Mouse (Mus musculus): ENCODE data around the gene Eml4.

The Eml4 gene

DNA sequence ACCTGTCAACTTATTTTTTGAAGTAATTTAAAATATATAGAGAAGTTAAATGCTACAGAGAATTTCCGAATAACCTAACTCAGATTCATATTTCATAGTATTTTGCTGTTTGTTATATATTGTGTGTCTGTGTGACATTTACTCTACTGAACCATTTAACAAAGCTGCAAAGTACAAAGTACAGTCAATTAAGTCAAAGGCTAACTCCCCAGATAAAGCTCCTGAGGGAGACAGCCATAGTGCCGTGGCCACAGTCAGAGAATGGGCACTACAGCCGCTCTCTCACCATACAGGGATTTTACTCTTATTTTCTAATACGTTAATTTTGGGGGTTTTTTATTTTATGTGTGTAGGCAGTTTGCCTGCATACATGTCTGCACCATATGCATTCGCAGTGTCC, 32.0 kb downstream of the Eml4 start:
- DNase-seq (ENCODE audit: low spot score) = no peak

DNA sequence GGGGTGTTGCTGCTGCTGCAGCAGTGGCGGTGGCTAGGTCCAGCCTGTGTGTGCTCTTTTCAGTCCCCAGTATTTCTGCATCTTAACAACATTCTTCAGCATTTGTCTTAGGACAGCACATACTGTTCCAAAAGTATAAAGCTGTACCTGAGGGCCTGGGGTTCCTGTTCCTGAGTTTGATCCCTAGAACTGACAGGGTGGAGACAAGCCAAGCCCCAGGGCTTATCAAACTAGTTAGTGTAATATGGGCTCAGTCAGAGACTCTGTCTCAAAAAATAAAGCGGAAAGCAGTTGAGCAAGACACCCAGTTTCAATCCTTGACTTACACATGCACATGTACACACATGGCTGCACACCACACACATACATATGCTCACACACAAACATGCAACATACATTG, 34.2 kb downstream of the Eml4 start:
- DNase-seq (ENCODE audit: low spot score) = no peak

GRCm38 (mm10) chr17:83387161-83387560, 36.4 kb downstream of the Eml4 start:
- DNase-seq (ENCODE audit: low spot score) = no peak

- DNase-seq (ENCODE audit: low spot score) = no peak
Measured at GRCm38 (mm10) chr17:83394013-83394412, 43.3 kb downstream of the Eml4 start.

DNA sequence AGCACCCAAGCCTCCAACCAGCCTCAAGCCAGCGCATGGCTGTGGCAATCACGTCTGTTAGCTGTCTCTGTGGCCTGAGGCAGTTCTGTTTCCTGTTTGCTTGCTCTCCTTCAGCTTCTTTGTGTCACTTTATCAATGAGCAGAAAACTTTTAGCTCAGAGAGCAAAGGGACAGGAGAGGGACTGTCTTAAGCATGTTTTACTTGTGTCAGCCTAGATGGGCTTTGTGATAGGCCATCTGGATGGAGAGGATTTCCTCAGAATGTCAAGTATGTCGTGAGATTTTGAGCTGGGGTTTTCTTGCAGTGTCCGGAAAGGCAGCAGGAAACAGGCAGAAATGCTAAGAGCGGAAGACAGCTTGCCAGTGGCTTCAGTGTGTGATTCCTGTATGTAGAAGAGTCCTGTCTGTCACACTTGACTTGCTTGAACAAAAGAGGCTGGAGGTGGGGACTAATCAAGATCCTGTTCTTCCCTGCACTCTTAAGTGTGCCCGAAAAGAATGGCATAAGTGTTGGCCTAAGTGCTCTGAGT, 46.9 kb downstream of the Eml4 start:
- DNase-seq (ENCODE audit: low spot score) = no peak

DNA sequence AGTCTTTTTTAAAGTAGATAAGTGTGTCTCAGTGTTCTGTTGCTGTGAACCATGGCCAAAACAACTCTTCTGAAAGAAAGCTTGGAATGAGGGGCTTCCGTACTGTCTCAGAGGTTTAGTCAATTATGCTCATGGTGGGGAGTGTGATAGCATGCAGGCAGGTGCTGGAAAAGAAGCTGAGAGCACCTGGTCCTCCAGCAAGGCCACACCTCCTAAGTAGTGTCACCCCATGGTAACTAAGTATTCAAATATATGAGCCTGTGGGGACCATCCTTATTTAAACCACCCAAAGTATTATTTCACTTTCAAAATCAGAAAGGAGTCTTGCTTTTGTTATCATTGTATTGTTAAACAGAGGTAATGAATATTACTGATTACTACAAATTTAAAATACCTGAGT, 48.0 kb downstream of the Eml4 start:
- DNase-seq (ENCODE audit: low spot score) = no peak

DNA sequence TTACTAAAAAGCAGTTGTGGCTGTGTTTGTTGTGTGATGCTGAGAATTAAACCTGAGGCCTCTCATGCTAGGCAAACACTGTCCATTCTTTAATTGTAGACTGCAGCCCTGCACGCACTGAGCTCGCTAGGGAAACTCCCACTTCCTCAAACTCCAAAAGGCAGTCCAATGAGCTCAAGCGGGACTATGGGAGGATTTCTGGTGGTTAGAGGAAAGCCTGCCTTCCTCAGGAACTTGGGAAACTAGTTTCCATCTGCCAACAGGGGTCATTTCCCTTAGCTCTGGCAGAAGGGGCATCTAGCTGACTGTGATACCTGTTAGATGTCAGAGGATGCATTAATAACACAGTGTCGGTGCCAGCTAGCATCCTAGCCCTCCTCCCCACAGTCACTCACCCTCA, 79.9 kb downstream of the Eml4 start:
- no peak for DNase-seq (ENCODE audit: low spot score)

DNA sequence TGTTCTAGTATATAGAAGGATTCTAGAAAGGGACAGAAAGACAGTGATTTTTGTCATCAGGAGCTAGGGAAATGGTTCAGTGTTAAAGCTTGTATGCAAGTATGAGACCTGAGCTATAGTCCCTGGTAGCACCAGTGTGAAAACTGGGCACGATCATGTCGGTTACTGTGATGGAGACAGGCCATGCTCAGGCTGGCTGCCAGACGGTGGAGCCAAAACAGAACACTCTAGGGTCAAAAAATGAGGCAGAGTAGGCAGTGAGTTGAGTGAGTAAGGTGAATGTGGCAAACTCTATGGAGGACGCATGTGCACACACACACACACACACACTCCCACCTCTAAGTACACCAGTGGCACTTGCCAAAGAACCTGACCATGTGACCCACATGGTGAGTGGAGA, 92.7 kb downstream of the Eml4 start:
- no peak for DNase-seq (ENCODE audit: low spot score)

DNA sequence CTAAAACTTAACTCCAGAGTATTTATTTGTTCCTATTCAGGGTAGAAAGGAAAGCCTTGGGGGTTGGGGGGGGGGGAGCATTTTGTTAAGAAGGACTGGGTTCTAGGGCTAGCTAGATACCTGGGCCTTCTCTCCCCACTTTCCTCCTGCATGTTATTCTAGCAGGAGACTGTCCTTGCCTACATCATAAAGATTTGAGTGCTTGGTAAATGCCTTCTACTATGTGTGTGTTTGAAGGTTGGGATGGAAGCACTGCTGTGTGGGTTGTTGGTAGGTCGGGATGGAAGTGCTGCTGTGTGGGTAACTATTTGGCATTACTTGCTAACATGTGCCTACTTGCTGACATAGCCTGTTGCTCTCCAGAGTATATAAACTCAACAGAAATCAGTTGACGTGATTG, 98.9 kb downstream of the Eml4 start:
- DNase-seq (ENCODE audit: low spot score) = no peak

GRCm38 (mm10) chr17:83451367-83451766, 100.6 kb downstream of the Eml4 start:
- no peak for DNase-seq (ENCODE audit: low spot score)

DNA sequence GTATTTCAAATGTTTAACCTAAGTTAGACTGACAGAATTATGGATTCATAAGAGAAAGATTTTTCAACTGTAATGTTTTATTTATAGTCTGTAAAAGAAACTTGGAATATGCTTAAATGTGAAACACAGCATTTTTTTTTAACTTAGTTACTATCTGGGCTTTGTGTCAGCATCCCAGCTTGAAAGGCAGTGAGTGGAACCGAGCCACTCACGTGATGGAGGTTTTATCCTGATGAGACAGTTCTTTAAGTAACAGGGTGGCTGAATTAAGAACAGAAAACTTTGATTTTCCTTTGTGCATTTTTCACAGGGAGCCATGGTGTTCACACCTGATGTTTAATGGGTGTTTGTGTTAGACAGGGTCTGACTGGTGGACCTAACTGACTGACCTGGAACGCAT, 101.1 kb downstream of the Eml4 start:
- DNase-seq (ENCODE audit: low spot score) = no peak

- DNase-seq (ENCODE audit: low spot score) = no peak
Measured at GRCm38 (mm10) chr17:83452451-83452850, 101.7 kb downstream of the Eml4 start.

- DNase-seq (ENCODE audit: low spot score) = no peak
Measured at GRCm38 (mm10) chr17:83453587-83453986, 102.9 kb downstream of the Eml4 start.

DNA sequence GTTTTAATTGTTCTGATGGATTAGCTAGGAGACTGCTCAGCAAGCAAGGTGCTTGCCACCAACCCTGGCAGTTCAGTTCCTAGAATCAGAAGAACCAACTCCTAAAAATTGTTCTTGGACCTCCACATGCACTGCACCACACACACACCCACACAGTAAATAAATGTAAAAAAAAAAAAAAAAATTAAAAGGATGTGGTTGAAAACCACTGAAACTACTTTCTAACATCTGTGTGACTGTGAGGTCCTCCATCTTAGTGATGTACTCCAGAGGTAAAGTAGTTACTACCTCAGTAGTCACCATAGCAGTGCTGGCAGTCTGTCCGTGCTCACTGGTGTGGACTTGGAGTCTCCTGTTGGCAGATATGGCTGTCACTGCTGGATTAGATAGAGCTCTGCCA, 106.5 kb downstream of the Eml4 start:
- DNase-seq (ENCODE audit: low spot score) = no peak

- no peak for DNase-seq (ENCODE audit: low spot score)
Measured at GRCm38 (mm10) chr17:83465969-83466368, 115.2 kb downstream of the Eml4 start.

DNA sequence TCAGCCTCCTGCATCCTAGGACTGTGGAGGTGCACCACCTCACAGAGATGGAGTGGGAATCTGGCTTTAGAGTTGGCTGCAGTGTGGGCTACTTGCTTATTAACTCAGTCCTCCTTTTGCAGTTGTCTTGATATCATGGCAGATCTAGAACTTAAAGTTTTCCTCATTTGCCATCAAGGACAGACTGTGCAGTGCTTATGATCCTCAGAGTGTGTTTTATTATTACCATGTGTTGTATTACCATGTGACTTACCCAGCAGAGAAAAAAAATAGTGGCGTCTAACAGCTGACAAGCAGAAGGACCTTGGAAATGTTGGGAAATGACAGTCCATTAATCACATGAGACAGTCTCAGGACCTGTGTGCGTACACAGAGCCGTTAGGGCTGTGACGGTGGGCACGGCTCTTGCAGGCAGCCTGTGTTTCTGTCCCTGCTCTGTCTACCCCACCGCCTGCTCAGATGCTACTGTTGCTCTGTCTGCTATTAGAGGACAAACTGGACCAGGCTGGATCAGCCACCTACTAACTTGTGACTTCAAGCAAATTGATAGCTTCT, 116.0 kb downstream of the Eml4 start:
- no peak for DNase-seq (ENCODE audit: low spot score)

- no peak for DNase-seq (ENCODE audit: low spot score)
Measured at GRCm38 (mm10) chr17:83469586-83469985, 118.9 kb downstream of the Eml4 start.

DNA sequence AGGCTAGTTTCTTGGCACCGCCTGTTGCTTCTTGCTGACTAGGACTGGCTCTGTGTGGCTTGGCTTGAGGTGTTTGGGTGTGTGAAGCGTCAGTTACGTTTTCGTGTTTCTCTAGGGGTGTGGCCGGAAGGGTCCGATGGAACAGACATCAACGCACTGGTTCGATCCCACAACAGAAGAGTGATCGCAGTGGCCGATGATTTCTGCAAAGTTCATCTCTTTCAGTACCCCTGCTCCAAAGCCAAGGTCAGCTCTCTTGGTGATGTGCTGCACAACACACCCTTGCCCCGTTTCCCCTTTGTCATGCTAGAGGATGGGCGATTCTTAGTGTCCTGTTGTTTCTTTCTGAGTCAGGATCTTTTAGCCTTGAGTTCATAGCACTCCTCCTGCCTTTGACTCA, 126.4 kb downstream of the Eml4 start:
- DNase-seq (ENCODE audit: low spot score) = no peak

- DNase-seq (ENCODE audit: low spot score) = peak; percentile 12
Measured at GRCm38 (mm10) chr17:83481551-83481950, 130.8 kb downstream of the Eml4 start.

DNA sequence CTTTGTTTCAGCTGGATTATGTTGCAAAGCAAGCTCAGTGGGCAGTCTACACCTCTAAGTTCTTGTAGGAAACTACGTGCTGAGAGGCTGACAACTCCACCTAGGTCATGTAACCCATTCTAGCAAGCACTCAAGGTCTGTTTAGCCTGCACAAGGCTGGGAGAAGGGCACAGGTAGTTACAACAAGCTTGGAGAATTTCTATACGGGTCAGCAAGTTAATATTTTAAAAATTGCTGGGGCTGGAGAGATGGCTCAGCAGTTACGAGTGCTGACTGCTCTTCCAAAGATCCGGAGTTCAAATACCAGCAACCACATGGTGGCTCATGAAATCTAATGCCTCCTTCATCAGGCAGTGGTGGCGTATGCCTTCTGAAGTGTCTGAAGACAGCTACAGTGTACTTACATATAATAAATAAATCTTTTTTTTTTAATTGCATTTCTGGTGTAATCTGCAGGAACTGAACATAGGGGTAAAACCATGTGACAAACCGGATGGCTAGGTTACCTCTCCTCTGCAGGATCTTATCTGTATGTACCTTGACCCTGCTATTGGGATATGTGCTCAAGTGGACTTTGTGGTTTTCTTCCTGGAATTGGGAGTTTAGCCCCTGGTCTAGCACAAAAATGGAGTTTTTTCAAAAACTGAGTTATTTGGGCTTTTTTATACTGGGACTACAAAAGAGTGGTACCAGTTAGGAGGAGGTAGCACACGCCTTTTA, 132.2 kb downstream of the Eml4 start:
- no peak for DNase-seq (ENCODE audit: low spot score)

DNA sequence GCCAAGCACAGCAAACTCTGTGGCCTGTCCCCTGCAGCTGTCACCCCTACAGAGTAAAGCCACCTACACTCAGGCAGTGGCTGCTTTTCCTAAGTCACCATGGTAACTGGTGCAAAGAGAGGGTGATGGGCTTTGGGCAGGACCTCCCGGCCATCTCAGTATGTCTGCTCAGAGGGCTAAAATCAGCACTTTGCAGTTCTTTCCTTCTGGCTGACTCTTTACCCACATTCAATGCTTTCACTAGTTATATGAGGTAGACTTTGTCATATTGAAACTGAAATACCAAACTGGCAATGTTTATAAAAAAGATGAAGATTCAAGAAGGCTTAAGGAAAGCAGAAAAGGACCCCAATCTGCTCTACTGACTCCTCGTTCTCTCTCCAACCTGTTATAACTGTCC, 133.1 kb downstream of the Eml4 start:
- no peak for DNase-seq (ENCODE audit: low spot score)

- DNase-seq (ENCODE audit: low spot score) = no peak
Measured at GRCm38 (mm10) chr17:83487762-83488161, 137.0 kb downstream of the Eml4 start.

DNA sequence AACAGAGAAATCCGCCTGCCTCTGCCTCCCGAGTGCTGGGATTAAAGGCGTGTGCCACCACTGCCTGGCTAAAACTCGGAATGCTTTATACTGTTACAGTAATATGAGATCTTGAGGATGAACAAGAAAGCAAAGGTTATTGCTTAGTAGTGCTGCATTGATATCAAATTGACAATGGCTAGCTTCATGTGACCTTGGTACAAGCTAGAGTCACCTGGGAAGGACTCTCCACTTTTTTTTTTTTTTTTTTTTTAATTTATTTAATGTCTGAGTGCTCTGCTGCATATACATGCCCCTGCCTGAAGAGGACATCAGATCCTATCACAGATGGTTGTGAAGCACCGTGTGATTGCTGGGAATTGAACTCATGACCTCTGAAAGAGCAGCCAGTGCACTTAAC, 148.2 kb downstream of the Eml4 start:
- no peak for DNase-seq (ENCODE audit: low spot score)

GRCm38 (mm10) chr17:83499692-83500091, 149.0 kb downstream of the Eml4 start:
- DNase-seq (ENCODE audit: low spot score) = no peak
